Mouse (Mus musculus): ENCODE measurements at regions not wholly inside any gene's neighbourhood (a gene's known extent, or its start where the extent isn't known, plus 50 kb on each side); places are given as distances from the start of the nearest gene placed in this dataset.

DNA sequence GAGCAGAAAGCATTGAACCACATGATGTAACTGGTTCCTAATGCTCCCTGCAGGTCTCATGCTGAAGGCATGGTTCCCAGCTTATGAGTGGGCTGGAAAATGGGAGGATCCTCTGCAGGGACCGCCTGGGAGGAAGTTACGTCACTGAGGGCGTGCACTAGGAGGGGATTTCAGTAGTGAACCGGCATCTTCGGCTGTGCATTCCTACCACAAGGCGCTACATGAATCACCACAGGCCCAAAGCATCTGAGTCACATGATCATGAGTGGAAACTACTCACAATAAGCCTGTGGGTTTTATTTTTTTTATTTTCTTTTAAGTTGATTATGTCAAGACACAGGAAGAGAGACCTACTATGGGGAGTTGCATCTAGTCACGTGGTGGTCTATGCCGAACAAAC is 68.2 kb upstream of the Kcnj15 start:
- no peak overlapping the region for H3K27ac ChIP-seq
- H3K9ac ChIP-seq (replicated peaks) = no peak overlapping the region
- H3K36me3 ChIP-seq (replicated peaks; ENCODE audit: control insufficient read depth, insufficient read depth, low read depth) = no peaks in the 10 kb centered on the region
- DNase-seq (ENCODE audit: low read depth in 3 of 3, low spot score in 3 of 3) (no peak), ATAC-seq (ENCODE audit: insufficient read depth) (no peak)
- 53% methylated on average over 8 of the region's 8 CpGs for WGBS (ENCODE audit: insufficient replicate concordance)
- no peak overlapping the region for H3K4me2 ChIP-seq (ENCODE audit: low read depth)
- no peak for TF ChIP-seq CTCF (IDR thresholded peaks at IDR 0.05; ENCODE audit: low read depth)
- no peak for TF ChIP-seq EP300 (IDR thresholded peaks at IDR 0.05; ENCODE audit: low read depth)
- H3K9me3 ChIP-seq (ENCODE audit: control insufficient read depth, low read length) = no peaks in the 10 kb centered on the region
- no peaks in the 10 kb centered on the region for H3K4me1 ChIP-seq (replicated peaks; ENCODE audit: control insufficient read depth in 2 of 2, insufficient read depth in 2 of 2, low read length in 1 of 2)
- no peaks in the 10 kb centered on the region for H3K27me3 ChIP-seq (ENCODE audit: control insufficient read depth, insufficient read depth, low read length)
- no peak overlapping the region for H3K4me3 ChIP-seq (ENCODE audit: insufficient read depth in 1 of 2, low read depth in 2 of 2, low read length in 2 of 2)

DNA sequence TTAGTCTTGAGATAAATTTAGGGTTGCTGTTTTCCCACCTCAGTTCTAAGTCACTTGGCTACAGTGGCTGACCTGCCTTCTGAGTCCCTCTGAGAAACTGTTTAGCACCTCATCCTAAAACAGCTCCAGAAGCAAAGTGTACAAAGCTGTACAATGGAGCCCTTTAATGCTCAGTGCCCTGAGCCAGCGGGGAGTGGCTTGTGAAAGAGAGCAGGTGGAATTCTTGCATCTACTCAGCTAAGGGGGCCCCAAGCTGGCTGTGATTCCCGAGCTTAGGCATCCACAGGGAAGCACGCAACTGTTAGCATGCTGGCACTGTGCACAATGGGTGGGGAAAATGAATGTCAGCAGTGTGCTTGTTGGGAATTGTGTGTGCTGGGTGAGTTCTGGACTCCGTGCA is 63.2 kb upstream of the Kcnj15 start:
- no peaks in the 10 kb centered on the region for H3K27me3 ChIP-seq (ENCODE audit: control insufficient read depth, insufficient read depth, low read length)
- no peaks in the 10 kb centered on the region for H3K36me3 ChIP-seq (replicated peaks; ENCODE audit: control insufficient read depth, insufficient read depth, low read depth)
- no peak for ATAC-seq (ENCODE audit: insufficient read depth)
- no peak overlapping the region for H3K27ac ChIP-seq
- no peak overlapping the region for H3K4me3 ChIP-seq (ENCODE audit: insufficient read depth in 1 of 2, low read depth in 2 of 2, low read length in 2 of 2)
- H3K9me3 ChIP-seq (ENCODE audit: control insufficient read depth, low read length) = no peaks in the 10 kb centered on the region
- no peaks in the 10 kb centered on the region for H3K4me1 ChIP-seq (replicated peaks; ENCODE audit: control insufficient read depth in 2 of 2, insufficient read depth in 2 of 2, low read length in 1 of 2)
- H3K4me2 ChIP-seq (ENCODE audit: low read depth) = no peak overlapping the region
- WGBS (ENCODE audit: insufficient replicate concordance) = 64% methylated on average over 4 of the region's 4 CpGs
- H3K9ac ChIP-seq (replicated peaks) = no peak overlapping the region
- DNase-seq (ENCODE audit: low read depth in 3 of 3, low spot score in 3 of 3) = no peak
- no peak for TF ChIP-seq CTCF (IDR thresholded peaks at IDR 0.05; ENCODE audit: low read depth)
- TF ChIP-seq EP300 (IDR thresholded peaks at IDR 0.05; ENCODE audit: low read depth) = no peak

DNA sequence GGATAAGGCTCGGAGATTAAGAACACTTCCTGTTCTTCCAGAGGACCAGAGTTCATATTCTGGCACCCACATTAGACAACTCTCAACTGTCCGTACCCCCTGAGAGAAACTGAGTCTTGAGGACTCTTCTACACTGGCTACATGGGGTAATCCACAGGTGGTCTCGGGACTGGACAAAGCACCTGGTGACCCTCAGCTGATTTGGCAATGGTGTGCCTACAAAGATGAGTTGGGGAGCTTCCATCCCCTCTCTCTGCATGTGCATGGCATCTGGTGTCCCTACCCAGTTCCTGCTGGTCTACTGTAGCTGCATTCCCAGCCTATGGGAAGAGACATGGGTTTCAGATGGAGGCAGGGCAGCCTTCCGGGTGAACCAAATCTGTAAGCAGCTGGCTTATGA is 61.2 kb upstream of the Kcnj15 start:
- Histone ChIP-seq H3K36me3 (replicated peaks; ENCODE audit: control insufficient read depth, insufficient read depth, low read depth) (no peaks in the 10 kb centered on the region), H3K9ac (replicated peaks) (no peak overlapping the region), H3K4me2 (ENCODE audit: low read depth) (no peak overlapping the region), H3K4me3 (ENCODE audit: insufficient read depth in 1 of 2, low read depth in 2 of 2, low read length in 2 of 2) (no peak overlapping the region), H3K4me1 (replicated peaks; ENCODE audit: control insufficient read depth in 2 of 2, insufficient read depth in 2 of 2, low read length in 1 of 2) (no peaks in the 10 kb centered on the region), H3K9me3 (ENCODE audit: control insufficient read depth, low read length) (no peaks in the 10 kb centered on the region), H3K27ac (no peak overlapping the region), H3K27me3 (ENCODE audit: control insufficient read depth, insufficient read depth, low read length) (no peaks in the 10 kb centered on the region)
- TF ChIP-seq CTCF (IDR thresholded peaks at IDR 0.05; ENCODE audit: low read depth) = no peak
- no peak for TF ChIP-seq EP300 (IDR thresholded peaks at IDR 0.05; ENCODE audit: low read depth)
- DNase-seq (ENCODE audit: low read depth in 3 of 3, low spot score in 3 of 3) = no peak
- WGBS (ENCODE audit: insufficient replicate concordance) = 46% methylated on average over 4 of the region's 4 CpGs
- ATAC-seq (ENCODE audit: insufficient read depth) = no peak

DNA sequence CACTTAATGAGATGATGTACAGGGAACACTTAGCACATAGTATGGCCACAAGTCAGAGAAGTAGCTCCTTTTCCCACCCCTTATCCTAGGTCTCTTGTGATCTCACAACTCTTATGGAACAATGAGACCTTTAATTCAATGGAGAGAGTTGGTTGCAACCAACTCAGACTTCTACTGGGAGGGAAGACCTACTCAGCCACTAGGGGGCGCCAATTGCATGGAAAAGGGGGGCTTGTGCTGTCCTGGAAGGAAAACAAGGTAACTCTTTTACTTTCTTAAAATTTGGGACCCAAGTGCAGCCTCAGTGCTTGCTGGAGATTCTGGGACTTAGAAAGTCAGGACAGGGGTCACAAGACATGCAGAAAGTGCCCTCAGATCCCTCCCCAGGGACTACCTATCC is 60.7 kb upstream of the Kcnj15 start:
- peak; percentile 83 for TF ChIP-seq CTCF (IDR thresholded peaks at IDR 0.05; ENCODE audit: low read depth)
- TF ChIP-seq EP300 (IDR thresholded peaks at IDR 0.05; ENCODE audit: low read depth) = no peak
- H3K4me2 ChIP-seq (ENCODE audit: low read depth) = no peak overlapping the region
- no peak overlapping the region for H3K4me3 ChIP-seq (ENCODE audit: insufficient read depth in 1 of 2, low read depth in 2 of 2, low read length in 2 of 2)
- H3K9ac ChIP-seq (replicated peaks) = no peak overlapping the region
- H3K27me3 ChIP-seq (ENCODE audit: control insufficient read depth, insufficient read depth, low read length) = no peaks in the 10 kb centered on the region
- no peak for ATAC-seq (ENCODE audit: insufficient read depth)
- H3K4me1 ChIP-seq (replicated peaks; ENCODE audit: control insufficient read depth in 2 of 2, insufficient read depth in 2 of 2, low read length in 1 of 2) = no peaks in the 10 kb centered on the region
- H3K27ac ChIP-seq = no peak overlapping the region
- no peaks in the 10 kb centered on the region for H3K9me3 ChIP-seq (ENCODE audit: control insufficient read depth, low read length)
- peak; percentile 4 to 17 (median 13) for DNase-seq (ENCODE audit: low read depth in 3 of 3, low spot score in 3 of 3)
- H3K36me3 ChIP-seq (replicated peaks; ENCODE audit: control insufficient read depth, insufficient read depth, low read depth) = no peaks in the 10 kb centered on the region
- 0% methylated on average over 1 of the region's 1 CpGs for WGBS (ENCODE audit: insufficient replicate concordance)

DNA sequence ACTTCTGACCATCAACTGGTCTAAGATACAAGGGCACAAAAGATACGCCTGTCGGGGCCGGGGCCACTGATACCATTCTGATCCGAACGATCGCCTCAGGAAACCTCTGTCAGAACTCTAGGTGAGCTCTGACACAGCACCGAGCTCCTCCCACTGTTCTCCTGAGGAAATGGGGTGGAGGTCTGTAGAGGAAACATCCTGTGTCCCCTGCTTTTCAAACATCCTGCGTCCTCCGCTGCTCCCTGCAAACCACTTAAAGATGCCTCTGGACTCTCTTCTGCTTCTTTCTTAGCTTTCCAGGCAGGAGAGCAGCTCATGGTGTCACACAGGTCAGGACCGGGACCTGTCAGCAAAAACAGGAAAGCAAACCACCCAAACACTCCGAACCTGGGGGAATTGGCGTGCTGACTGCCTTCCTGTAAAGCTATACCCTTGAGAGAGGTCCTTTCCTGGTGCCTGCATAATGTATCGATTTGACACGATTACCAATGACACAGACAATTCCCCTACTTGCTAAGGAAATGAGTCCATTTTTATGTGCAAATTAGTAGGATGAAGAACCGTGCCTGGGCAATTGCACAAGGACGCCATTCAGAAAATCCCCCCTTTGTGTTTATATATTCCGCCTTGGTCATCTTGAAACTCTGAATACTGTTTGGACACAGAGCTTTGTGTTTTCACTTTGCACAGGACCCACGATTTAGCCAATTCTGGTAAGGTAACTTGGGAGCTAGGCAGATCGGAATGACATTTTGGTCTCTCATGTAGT is 58.4 kb upstream of the Kcnj15 start:
- 36% methylated on average over 19 of the region's 19 CpGs for WGBS (ENCODE audit: insufficient replicate concordance)
- TF ChIP-seq CTCF (IDR thresholded peaks at IDR 0.05; ENCODE audit: low read depth) = no peak
- no peak for TF ChIP-seq EP300 (IDR thresholded peaks at IDR 0.05; ENCODE audit: low read depth)
- Histone ChIP-seq H3K4me3 (ENCODE audit: insufficient read depth in 1 of 2, low read depth in 2 of 2, low read length in 2 of 2) (no peak overlapping the region), H3K36me3 (replicated peaks; ENCODE audit: control insufficient read depth, insufficient read depth, low read depth) (no peaks in the 10 kb centered on the region), H3K27ac (no peak overlapping the region), H3K4me1 (replicated peaks; ENCODE audit: control insufficient read depth in 2 of 2, insufficient read depth in 2 of 2, low read length in 1 of 2) (no peaks in the 10 kb centered on the region), H3K4me2 (ENCODE audit: low read depth) (no peak overlapping the region), H3K9ac (replicated peaks) (no peak overlapping the region), H3K27me3 (ENCODE audit: control insufficient read depth, insufficient read depth, low read length) (no peaks in the 10 kb centered on the region), H3K9me3 (ENCODE audit: control insufficient read depth, low read length) (no peaks in the 10 kb centered on the region)
- no peak for ATAC-seq (ENCODE audit: insufficient read depth)
- no peak for DNase-seq (ENCODE audit: low read depth in 3 of 3, low spot score in 3 of 3)
